23 mouse cellular contexts compared by ENCODE assay signal in genomic region chr16:93609796-93610195, GRCm38 (mm10). TPM values are rescaled to one million over a fixed set of nuclear protein-coding genes. Genes with fewer than 3 reads are reported as not detected.
DNase-seq lines count a peak whose midpoint lies in the region; ATAC-seq and TF ChIP-seq lines count a peak whose summit lies in the region.
"Had no signal": no experiment of that assay in that cellular context is flagged by ENCODE, and none has a peak within 500 bp of the region (broad histone marks: within the 10 kb centered on the region; RNA-seq: fewer than 3 reads in every experiment).

No protein-coding gene starts in this region.

- no peak overlapping the region for H3K9ac ChIP-seq in intestine, postnatal 0 days (ENCODE audit: low read depth, low read length)
- H3K9ac ChIP-seq in intestine, embryonic 15.5 days, result no peak overlapping the region
- H3K9ac ChIP-seq in forebrain, embryonic 16.5 days (replicated peaks; ENCODE audit: low read depth, low read length), result no peak overlapping the region
- H3K9ac ChIP-seq: forebrain, embryonic 13.5 days; hindbrain, embryonic 13.5 days had no signal

- H3K36me3 ChIP-seq in intestine, postnatal 0 days (ENCODE audit: control insufficient read depth, insufficient read depth), result peaks cover 18% of the 10 kb centered on the region; the same call in 1 of the 2 replicates
- H3K36me3 ChIP-seq in intestine, embryonic 15.5 days, result no peaks in the 10 kb centered on the region
- H3K36me3 ChIP-seq in forebrain, embryonic 16.5 days (ENCODE audit: control insufficient read depth, insufficient read depth), result peaks cover 3% of the 10 kb centered on the region; the same call in 1 of the 2 replicates

- DNase-seq in 3T3-L1 (ENCODE audit: low read depth, low spot score) (peak; percentile 1), MN1 (ENCODE audit: low spot score) (peak; percentile 3), adipocyte (ENCODE audit: low spot score) (peak; percentile 8)
- no peak for DNase-seq in c-Kit-positive CD71-positive TER-119-positive erythroid progenitor cells, embryonic 14.5 days (ENCODE audit: low spot score)
- DNase-seq: adrenal gland, postnatal 14 days; cerebellum, adult 2 months; cerebellum, postnatal 10 days; gastrocnemius, adult 2 months; gastrocnemius, postnatal 36 days; heart, adult 18-20 months; heart, postnatal 10 days had no signal

- no peak for TF ChIP-seq CTCF in intestine, postnatal 0 days (IDR thresholded peaks at IDR 0.05; ENCODE audit: low read depth)

- H3K4me2 ChIP-seq in intestine, postnatal 0 days (replicated peaks; ENCODE audit: low read depth), result 0 out of 2 replicates have a peak overlapping the region, but pooled peaks have one; percentile 90
- no peak overlapping the region for H3K4me2 ChIP-seq in intestine, embryonic 15.5 days (replicated peaks)
- no peak overlapping the region for H3K4me2 ChIP-seq in forebrain, embryonic 16.5 days (ENCODE audit: low read length)

- H3K4me1 ChIP-seq in intestine, postnatal 0 days (replicated peaks; ENCODE audit: control insufficient read depth, insufficient read depth, low read length), result peaks cover 3% of the 10 kb centered on the region; the same call in 1 of the 2 replicates
- H3K4me1 ChIP-seq in intestine, embryonic 15.5 days (replicated peaks), result peaks cover 6% of the 10 kb centered on the region; the same call in 1 of the 2 replicates
- H3K4me1 ChIP-seq in forebrain, embryonic 16.5 days (replicated peaks; ENCODE audit: control insufficient read depth, insufficient read depth, low read length), result peaks cover 14% of the 10 kb centered on the region

- 95% methylated on average over 4 of the region's 4 CpGs for WGBS in intestine, postnatal 0 days
- 90% methylated on average over 4 of the region's 4 CpGs for WGBS in intestine, embryonic 15.5 days
- WGBS in forebrain, embryonic 16.5 days, result 98% methylated on average over 4 of the region's 4 CpGs

- H3K27me3 ChIP-seq in intestine, postnatal 0 days (replicated peaks; ENCODE audit: control insufficient read depth, insufficient read depth, low read length), result no peaks in the 10 kb centered on the region
- H3K27me3 ChIP-seq in intestine, embryonic 15.5 days (replicated peaks), result no peaks in the 10 kb centered on the region
- no peaks in the 10 kb centered on the region for H3K27me3 ChIP-seq in forebrain, embryonic 16.5 days (replicated peaks; ENCODE audit: control insufficient read depth, insufficient read depth, low read length)
- H3K27me3 ChIP-seq: forebrain, embryonic 13.5 days had no signal

- no peak overlapping the region for H3K27ac ChIP-seq in intestine, postnatal 0 days (ENCODE audit: low read depth, low read length)
- H3K27ac ChIP-seq in intestine, embryonic 15.5 days, result no peak overlapping the region
- H3K27ac ChIP-seq in forebrain, embryonic 16.5 days (ENCODE audit: low read length), result no peak overlapping the region
- H3K27ac ChIP-seq: embryonic facial prominence, embryonic 10.5 days; forebrain, embryonic 13.5 days; gastrocnemius, adult 2 months; heart, embryonic 10.5 days; hindbrain, embryonic 13.5 days; hindbrain, postnatal 0 days had no signal

- H3K4me3 ChIP-seq in intestine, postnatal 0 days (ENCODE audit: low read depth, low read length), result no peak overlapping the region
- H3K4me3 ChIP-seq in intestine, embryonic 15.5 days (replicated peaks), result no peak overlapping the region
- no peak overlapping the region for H3K4me3 ChIP-seq in forebrain, embryonic 16.5 days (replicated peaks; ENCODE audit: low read length)
- H3K4me3 ChIP-seq: forebrain, embryonic 13.5 days; gastrocnemius, adult 2 months; heart, embryonic 10.5 days had no signal

- no peaks in the 10 kb centered on the region for H3K9me3 ChIP-seq in intestine, postnatal 0 days (ENCODE audit: control insufficient read depth)
- no peaks in the 10 kb centered on the region for H3K9me3 ChIP-seq in intestine, embryonic 15.5 days
- no peaks in the 10 kb centered on the region for H3K9me3 ChIP-seq in forebrain, embryonic 16.5 days (ENCODE audit: control insufficient read depth, low read length)
- H3K9me3 ChIP-seq: embryonic facial prominence, embryonic 10.5 days; forebrain, embryonic 13.5 days; G1E; heart, embryonic 10.5 days; hindbrain, embryonic 13.5 days had no signal

- ATAC-seq in intestine, postnatal 0 days, result no peak
- no peak for ATAC-seq in intestine, embryonic 15.5 days
- ATAC-seq in forebrain, embryonic 16.5 days, result no peak
- ATAC-seq: CD4-positive, CD25-positive, alpha-beta regulatory T cell, adult 4 months; forebrain, embryonic 13.5 days; hindbrain, postnatal 0 days had no signal

RNA-seq across cellular contexts. Expression of gene Cbr1, which starts 4.1 kb away (rescaled TPM):
- 395 and 423 TPM in 2 replicates for polyA plus RNA-seq in intestine, postnatal 0 days (2015; fragmentation: Nextera tagmentation; extraction: Ambion mirVana)
- polyA plus RNA-seq in intestine, embryonic 15.5 days (2015; fragmentation: Nextera tagmentation; extraction: Ambion mirVana), result 119 and 122 TPM in 2 replicates
- 137 TPM in 2 replicates for polyA plus RNA-seq in forebrain, embryonic 16.5 days (2015; fragmentation: Nextera tagmentation; extraction: Ambion mirVana)

RNA-seq across cellular contexts. Expression of gene Setd4, which starts 5.9 kb away (rescaled TPM):
- 4.3 and 5.6 TPM in 2 replicates for polyA plus RNA-seq in intestine, postnatal 0 days (2015; fragmentation: Nextera tagmentation; extraction: Ambion mirVana)
- 8.7 and 9.9 TPM in 2 replicates for polyA plus RNA-seq in intestine, embryonic 15.5 days (2015; fragmentation: Nextera tagmentation; extraction: Ambion mirVana)
- 14.5 and 22.5 TPM in 2 replicates for polyA plus RNA-seq in forebrain, embryonic 16.5 days (2015; fragmentation: Nextera tagmentation; extraction: Ambion mirVana)

RNA-seq across cellular contexts. Expression of gene Gm5678, which starts 18.1 kb away (rescaled TPM):
- 0.16 TPM in 1 of 2 replicates, not detected in the other for polyA plus RNA-seq in intestine, postnatal 0 days (2015; fragmentation: Nextera tagmentation; extraction: Ambion mirVana)
- polyA plus RNA-seq in intestine, embryonic 15.5 days (2015; fragmentation: Nextera tagmentation; extraction: Ambion mirVana), result not detected in 2 replicates
- polyA plus RNA-seq in forebrain, embryonic 16.5 days (2015; fragmentation: Nextera tagmentation; extraction: Ambion mirVana), result not detected in 2 replicates
- polyA plus RNA-seq: CD4-positive, CD25-positive, alpha-beta regulatory T cell, adult 4 months; embryonic facial prominence, embryonic 10.5 days; embryonic facial prominence, embryonic 14.5 days; forebrain, embryonic 13.5 days; G1E; heart, embryonic 10.5 days; heart, embryonic 14.5 days; hindbrain, embryonic 13.5 days; hindbrain, postnatal 0 days had no signal
